Mouse (Mus musculus) left cerebral cortex, postnatal 14 days (tissue): ENCODE results near the gene Tle4. TPM values are rescaled to one million over a fixed set of nuclear protein-coding genes. Genes with fewer than 3 reads are reported as not detected.
A peak's percentile ranks its signal among the peaks of the same experiment; 100 is the strongest.

Source experiments
- DNase-seq, 2 experiments: peaks; one replicate each; pipeline ENCODE4 v3.0.0; 2021 to 2022; ENCODE audit warnings: low spot score in 2 of 2, mixed read lengths in 1 of 2
- intact Hi-C: fragments of 180-260 bp; cut with DNase I; formaldehyde crosslinking; loops from one replicate; pipeline ENCODE4 v1.15.1; 2025
- total RNA-seq, 2 experiments: library from RNA; stranded (reverse); gene quantifications; 2 replicates each; pipeline ENCODE4 v1.2.3; 2021

Gene Tle4
- total RNA-seq, 2 experiments from 2014 or later = 33.4 to 49.1 TPM

DNA sequence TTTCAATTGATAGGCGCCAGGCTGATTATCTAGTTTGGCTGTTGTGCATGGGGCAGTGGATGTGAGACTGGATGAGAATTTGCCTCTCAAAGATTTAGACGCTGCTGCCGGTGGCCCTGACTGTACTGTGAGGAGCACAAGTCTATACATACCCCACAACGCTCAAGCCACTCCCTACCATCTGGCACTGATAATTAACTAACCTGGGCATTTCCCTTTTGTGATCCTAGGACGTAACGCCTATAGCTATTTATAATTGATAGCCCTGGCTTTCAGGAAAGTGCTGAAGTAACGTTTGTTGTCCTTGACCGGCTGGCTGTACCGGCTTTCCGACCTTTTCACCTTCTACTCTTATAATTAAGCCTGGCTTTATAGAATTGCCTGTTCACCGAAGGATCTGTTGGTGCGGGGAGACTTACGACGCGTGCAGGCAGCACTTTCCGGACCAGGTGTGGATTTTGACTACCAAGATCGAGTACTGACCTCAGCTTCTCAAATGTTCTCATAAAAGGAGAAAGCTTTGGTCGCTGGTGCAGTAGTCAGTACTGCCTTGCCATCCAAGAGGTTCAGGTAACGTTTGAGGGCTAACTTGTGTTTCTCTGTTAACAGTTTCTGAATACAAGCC, 171.5 kb downstream of the Tle4 start:
- DNase-seq = no peak
- intact Hi-C loops = no loop called here

DNA sequence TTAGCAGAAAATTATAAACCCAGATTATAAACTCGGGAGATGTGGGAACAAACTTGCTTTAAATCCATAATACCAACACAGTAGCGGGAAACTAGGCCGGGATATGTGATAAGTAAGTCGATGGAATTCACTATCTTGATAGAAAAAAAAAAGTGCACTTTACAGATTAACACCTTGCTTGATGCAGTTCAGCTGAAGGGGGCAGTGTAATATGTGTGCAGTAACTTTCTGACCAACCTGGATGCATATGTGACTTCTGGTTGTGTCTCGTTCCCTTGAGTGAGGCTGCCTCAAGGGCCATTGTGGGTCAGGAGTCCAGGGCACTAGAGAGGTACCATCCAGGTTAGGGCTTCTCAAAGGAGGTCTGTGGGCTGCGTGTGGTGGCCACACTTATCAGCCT, 172.7 kb downstream of the Tle4 start:
- intact Hi-C loops = no loop called here

DNA sequence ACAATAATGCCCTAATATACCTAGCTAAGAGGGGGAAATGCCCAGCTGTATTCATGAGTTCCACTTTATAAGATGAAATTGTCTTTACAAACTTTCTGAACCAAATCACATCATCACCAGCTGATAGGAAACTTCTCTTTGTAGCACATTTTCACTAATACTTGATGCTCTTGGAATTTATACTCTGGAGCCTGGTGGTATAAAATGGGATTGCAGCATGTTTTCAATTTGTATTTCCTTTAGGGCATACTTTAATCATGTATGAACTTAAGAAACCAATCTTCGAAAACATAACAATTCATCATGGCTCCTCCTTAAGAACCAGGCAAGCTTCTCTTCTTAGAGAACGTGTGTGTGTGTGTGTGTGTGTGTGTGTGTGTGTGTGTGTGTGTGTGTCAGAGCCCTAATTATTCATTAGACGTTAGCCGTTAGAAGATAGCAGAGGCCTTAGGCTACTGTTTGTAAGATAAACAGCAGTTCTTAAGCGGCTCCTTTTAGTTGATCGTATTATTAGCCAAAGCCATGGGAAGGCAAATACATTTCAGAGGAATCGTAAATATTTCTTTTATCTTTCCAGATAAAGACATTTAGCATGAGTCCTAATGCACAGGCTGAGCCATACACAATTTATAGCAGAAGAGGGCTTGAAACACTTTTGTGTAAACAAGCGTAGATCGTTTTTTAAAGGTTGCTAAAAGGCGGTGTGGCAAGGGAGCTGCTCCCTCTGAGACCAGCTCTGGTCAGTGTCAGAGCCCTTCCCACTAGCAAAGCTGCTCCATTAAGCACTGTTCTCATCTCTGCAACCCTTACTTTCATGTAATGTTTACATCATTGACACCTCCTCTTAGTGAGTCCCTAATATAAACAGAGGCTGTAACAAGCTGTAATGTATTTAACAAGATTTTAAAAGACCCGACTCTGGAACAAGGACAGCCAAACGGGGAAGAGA, 173.6 kb downstream of the Tle4 start:
- intact Hi-C loops = no loop called here
- DNase-seq = no peak

More for the DNA sequence above, 172.7 kb downstream of the Tle4 start:
- no peak for DNase-seq

DNA sequence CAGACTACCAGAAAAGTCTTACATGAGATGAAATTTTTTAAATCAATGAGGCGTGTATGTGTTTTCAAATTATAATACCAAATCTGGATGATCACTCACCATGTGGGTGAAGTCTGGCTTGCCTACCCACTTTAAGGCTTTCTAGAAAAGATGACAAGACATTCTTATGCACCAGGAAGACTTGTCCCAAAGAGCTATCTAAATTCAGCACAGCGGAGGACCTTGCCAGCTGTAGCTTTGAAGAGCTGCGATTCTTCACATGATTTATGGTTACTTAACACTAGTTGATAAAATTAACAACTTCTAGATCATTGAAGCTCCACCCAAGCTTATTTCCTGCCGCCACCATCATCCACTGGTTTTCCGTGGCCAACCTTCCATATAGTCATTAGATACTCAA, 176.2 kb downstream of the Tle4 start:
- intact Hi-C loops = no loop called here
- peak in 1 of 2 experiments; percentile 21 for DNase-seq

DNA sequence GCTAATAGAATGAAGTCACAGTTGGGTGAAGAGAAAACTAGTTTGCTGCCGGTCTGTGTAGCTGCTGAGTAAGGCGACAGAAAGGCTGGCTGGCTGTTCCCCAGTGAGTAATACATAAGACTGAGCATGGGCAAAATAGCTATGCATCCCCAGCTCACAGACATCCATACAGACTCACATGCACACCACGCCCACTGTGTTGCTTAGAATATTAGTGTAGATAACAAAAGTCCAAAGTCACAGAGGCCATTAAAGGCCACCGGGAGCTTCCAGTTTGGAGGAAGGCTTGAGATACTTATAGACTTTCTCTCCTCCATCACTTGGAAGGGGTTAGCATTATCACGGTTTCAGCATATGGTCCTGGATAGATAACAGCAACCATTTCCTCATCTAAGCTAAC, 178.0 kb downstream of the Tle4 start:
- DNase-seq = no peak
- intact Hi-C loops = no loop called here

DNA sequence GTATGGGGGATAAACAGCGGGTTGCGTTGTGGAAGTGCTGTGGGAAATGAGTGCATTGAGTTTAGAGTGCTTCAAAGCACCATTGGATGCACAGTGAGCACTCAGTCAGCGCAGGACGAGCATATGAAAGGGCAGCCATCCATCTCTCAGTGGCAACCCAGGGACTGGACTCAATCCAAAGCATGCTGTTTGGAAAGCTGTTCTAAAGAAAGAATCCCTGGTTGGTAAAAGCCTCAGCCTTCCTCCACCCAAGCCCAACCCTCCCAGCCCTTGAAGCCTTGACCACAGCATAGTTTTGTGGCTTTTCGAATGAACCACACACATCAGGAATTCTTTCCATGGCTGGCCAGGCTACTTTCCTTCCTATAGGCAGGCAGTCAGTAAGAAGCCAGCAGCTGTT, 181.0 kb downstream of the Tle4 start:
- DNase-seq = no peak
- intact Hi-C loops = no loop called here

DNA sequence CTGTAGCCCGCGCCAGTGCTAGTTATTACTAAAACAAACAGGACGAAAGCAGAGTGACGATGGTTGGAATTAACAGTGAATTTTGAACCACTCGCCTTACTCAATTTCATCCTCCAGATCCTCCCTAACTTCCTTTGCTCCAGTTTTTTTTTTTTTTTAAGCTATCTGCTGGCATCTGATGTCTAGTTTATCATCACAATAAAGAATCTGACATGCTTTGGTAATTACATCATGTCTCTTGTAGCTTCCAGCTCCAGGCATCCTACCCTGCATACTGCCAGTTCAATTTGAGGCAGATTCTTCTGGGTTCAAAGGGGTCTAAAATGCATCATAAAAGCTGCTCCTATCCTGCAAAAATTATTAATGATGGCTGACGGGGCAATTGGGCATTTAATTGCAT, 181.9 kb downstream of the Tle4 start:
- intact Hi-C loops = no loop called here
- DNase-seq = no peak

DNA sequence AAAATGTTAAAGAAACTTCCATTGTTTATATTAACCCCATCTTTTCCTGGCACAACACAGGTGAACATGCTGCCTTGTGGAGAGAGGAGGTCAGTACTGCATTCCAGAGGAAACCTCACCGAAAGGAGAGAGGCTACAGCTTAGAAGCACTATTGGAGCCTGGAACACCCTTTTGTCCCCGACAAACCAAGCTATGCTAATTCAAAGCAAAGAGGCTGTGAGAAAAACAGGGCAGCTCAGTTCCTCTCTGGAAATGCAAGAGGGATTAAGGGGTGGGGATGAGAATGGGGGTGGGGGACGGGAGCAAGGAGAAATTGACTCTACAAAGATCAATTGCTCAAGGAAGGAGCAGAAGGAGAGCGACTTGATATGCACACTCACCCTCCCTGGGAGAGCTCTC, 182.9 kb downstream of the Tle4 start:
- intact Hi-C loops = no loop called here

DNA sequence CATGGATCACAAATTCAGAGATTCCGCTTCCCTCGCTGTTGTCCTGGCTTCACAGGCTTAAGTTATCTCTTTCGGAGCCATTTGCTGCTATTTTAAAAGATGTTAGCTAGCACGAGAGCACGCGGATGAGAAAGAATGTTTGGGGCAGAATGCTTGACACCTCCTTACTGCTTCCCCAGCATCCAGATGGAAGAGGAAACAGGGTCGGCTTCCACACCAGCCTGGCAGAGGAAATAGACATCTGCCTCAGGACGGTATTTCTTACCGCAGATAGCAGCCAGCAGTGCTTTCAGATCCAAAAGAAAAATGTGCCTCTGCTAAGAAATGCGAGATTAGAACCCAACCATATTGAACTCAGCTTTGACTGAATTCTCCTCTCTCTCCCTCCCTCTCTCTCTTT, 191.2 kb downstream of the Tle4 start:
- intact Hi-C loops = no loop called here
- DNase-seq = peak; percentile 37 to 55

More for the DNA sequence above, 182.9 kb downstream of the Tle4 start:
- no peak for DNase-seq
